Mouse (Mus musculus): ENCODE data around the gene Gm40193. TPM values are rescaled to one million over a fixed set of nuclear protein-coding genes. Genes with fewer than 3 reads are reported as not detected.
"Not testable (repeated sequence)": the region's sequence is repeated elsewhere in the genome, so short reads cannot be mapped to it uniquely, and the experiment has no call there.

Gm40193 gene
- total RNA-seq (2015; ENCODE audit: low replicate concordance) (not detected in 2 replicates), total RNA-seq (2017; ENCODE audit: low replicate concordance) (not detected in 2 replicates)

DNA sequence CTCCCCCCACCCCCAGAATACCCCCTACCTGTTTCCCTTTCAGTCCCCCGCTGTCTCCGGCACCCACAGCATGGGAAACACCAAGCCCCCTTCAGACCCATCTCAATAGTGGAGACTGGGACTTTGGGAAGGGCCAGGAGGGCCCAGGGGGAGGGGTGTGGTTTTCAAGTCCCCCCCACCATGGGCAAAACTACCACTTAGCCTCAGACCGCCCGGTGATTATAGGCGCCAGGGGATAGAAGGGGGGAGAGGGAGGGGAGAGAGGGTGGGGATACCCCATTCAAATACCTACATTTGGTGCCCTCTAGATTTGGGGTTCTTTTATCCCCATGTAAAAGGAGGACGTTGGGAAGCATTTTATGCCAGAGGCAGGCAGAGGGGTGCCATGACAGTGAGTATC lies at the start of gene Gm40193:
Gm40193 (minus strand) TSS at position 101 of the 400 bp plus-strand sequence.
- ATAC-seq (replicated peaks; ENCODE audit: low FRiP score, poor library complexity, severe bottlenecking): no peak

- ATAC-seq (replicated peaks; ENCODE audit: low FRiP score, poor library complexity, severe bottlenecking): no peak
These were observed 49.5 kb upstream of the Gm40193 start for GRCm38 (mm10) chr11:70582196-70582595.

- no peak for ATAC-seq (replicated peaks; ENCODE audit: low FRiP score, poor library complexity, severe bottlenecking)
These were observed 48.2 kb upstream of the Gm40193 start for GRCm38 (mm10) chr11:70580921-70581320.

DNA sequence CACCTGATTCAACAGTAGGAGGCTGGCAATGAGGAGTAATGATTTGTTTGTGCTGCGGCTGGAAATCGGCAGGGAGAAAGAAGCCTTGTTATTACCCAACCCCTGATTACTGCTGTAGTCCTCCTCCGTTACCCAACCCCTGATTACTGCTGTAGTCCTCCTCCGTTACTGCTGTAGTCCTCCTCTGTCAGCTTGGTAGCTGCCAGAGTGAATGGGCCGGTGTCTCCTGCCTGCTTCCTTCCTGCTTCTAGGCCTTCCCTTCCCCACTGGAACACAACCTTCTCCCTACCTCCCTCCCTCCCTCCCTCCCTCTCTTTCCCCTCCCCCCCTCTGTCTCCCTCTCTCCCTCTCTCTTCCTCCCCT lies 47.6 kb upstream of the Gm40193 start:
- ATAC-seq (replicated peaks; ENCODE audit: low FRiP score, poor library complexity, severe bottlenecking): no peak

- ATAC-seq (replicated peaks; ENCODE audit: low FRiP score, poor library complexity, severe bottlenecking): no peak
These were observed 47.1 kb upstream of the Gm40193 start for GRCm38 (mm10) chr11:70579710-70580357.

- ATAC-seq (replicated peaks; ENCODE audit: low FRiP score, poor library complexity, severe bottlenecking): no peak
These were observed 46.2 kb upstream of the Gm40193 start for GRCm38 (mm10) chr11:70578962-70579361.

DNA sequence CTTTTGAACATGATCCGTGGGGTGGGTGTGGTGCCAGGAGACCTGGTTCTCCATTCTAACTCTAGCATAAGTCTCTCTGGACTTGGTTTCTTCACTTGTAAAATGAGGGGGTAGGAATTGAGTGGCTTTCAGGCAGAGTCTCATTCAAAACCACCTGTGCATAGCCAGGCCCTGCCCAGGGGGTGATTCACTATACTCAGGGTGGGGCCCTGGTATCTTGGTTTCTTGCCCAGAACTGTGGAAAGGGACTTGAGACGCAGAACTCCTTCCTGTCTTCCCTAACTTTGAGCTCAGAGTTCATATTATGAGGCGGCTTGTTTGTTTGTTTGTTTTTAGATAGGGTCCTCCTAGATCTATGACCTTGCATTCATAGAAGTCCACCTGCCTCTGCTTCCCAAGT lies 44.5 kb upstream of the Gm40193 start:
- no peak for ATAC-seq (replicated peaks; ENCODE audit: low FRiP score, poor library complexity, severe bottlenecking)

DNA sequence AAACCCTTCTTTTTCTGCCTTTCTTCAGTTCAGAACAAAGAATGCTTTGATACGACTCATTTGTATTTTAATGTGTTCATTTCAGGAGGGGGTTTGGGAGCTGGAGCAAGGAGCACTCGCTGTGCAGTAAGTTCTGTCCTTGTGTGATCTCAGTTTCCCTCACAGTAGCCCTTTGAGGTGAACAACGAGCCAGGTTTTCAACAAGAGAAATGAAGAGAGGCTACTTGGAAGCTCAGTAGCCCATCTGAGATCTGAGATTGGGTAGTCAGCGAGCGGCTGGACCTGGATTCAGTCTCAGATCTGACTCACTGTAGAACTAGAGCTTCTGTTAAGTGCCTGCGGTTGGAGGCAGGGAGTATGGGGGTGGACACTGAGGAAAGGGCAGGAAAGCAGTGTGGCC lies 41.1 kb upstream of the Gm40193 start:
- no peak for ATAC-seq (replicated peaks; ENCODE audit: low FRiP score, poor library complexity, severe bottlenecking)

GRCm38 (mm10) chr11:70572348-70572902 lies 39.7 kb upstream of the Gm40193 start:
- no peak for ATAC-seq (replicated peaks; ENCODE audit: low FRiP score, poor library complexity, severe bottlenecking)

- ATAC-seq (replicated peaks; ENCODE audit: low FRiP score, poor library complexity, severe bottlenecking): no peak
These were observed 38.9 kb upstream of the Gm40193 start for GRCm38 (mm10) chr11:70571641-70572040.

- ATAC-seq (replicated peaks; ENCODE audit: low FRiP score, poor library complexity, severe bottlenecking): not testable (repeated sequence)
These were observed 37.9 kb upstream of the Gm40193 start for GRCm38 (mm10) chr11:70570614-70571013.

DNA sequence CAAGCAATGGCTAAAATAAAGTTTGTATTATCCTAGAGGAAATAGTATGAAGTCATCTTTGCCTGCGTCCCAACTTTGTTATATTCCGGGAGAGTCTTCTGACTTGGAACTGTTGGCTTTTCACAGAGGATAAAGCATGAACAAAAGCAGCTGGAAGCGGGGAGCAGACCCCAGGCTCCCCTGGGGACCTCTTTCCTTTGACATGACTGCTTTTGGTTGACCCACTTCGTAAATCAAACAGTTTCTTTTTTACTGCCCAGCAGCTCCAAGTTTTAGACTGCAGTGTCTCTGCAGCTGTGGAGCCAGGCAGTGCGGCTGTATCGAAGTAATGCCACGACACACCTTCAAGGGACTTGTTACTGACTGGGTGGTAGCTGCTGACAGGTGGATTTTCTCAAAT lies 33.8 kb upstream of the Gm40193 start:
- no peak for ATAC-seq (replicated peaks; ENCODE audit: low FRiP score, poor library complexity, severe bottlenecking)

- no peak for ATAC-seq (replicated peaks; ENCODE audit: low FRiP score, poor library complexity, severe bottlenecking)
These were observed 31.6 kb upstream of the Gm40193 start for GRCm38 (mm10) chr11:70564276-70564873.

DNA sequence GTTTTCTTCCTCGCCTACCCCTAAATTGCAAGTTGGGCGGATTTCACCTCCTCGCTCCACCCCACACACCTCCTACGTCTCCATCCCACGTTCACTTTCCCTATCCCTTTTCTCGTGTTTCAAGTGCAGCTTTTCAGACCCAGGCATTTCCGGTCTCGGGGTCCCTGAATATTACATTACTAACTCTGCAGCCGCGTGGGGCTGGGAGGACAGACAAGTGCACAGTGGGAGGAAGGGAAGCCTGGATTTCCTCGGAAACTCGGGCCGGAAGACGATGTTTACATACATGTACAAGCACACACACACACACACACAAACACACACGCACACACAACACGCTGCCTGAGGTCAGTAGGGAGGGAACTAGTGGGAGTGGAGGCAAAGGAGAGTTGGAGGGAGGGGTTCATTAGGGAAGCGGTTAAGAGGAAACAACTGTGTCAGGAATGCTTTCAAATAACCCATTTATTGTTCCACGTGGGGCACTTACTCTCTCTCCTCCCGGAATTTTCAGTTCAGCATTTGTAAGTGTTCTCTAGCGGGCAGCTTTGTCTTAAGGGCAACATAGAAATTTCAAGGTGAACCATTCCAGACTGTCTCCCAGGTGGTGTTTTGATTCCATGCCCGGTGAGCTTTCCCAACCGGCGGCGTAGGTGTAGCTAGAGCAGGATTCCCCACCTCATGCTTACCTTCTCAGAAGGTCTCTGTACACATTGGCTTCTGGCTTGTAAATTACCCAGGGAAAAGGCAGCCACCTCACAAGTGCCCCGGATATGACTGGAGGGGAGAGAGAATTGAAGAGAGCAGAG lies 30.9 kb upstream of the Gm40193 start:
- ATAC-seq (replicated peaks; ENCODE audit: low FRiP score, poor library complexity, severe bottlenecking): no peak

GRCm38 (mm10) chr11:70562995-70563469 lies 30.3 kb upstream of the Gm40193 start:
- no peak for ATAC-seq (replicated peaks; ENCODE audit: low FRiP score, poor library complexity, severe bottlenecking)

GRCm38 (mm10) chr11:70562287-70562994 lies 29.7 kb upstream of the Gm40193 start, which contains the start of gene Mink1:
TSS of gene Mink1 (plus strand) at chr11:70562881.
- ATAC-seq (replicated peaks; ENCODE audit: low FRiP score, poor library complexity, severe bottlenecking): peak; percentile 63

- no peak for ATAC-seq (replicated peaks; ENCODE audit: low FRiP score, poor library complexity, severe bottlenecking)
These were observed 29.2 kb upstream of the Gm40193 start for GRCm38 (mm10) chr11:70561937-70562286.

DNA sequence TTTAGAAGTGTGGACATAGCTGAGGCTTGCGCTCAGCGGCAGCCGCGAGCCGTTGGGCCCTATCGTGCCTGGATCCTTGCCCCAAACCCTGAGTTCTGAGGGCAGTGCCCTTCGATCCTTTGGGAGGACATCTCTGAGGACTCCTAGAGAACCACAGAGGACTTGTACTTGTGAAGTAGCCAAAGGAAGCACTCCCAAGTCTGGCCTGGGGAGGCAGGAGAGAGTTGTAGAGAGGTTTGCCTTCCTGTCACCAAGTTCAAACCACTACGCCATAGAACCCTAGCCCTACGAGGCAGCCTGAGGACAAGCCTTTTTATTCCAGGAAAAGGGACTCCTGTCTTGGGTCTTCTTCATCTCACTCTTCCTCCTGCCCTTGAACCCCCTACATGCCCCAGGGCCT lies 24.8 kb upstream of the Gm40193 start:
- no peak for ATAC-seq (replicated peaks; ENCODE audit: low FRiP score, poor library complexity, severe bottlenecking)

DNA sequence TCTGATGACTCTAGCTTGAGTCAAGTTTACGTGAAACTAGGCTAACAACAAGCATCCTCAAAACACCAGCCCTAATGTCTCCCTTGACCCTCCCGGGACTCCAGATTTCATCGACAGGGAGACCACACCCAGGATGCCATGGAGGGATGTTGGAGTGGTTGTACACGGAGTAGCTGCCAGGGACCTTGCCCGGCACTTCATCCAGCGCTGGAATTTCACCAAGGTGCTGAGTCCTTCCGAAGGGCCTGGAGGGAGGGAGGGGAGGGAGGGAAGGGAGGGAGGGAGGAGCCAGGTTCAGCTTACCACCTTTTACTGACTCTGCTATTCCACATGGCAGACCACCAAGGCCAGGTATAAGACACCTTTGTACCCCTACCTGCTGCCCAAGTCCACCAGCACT lies 21.2 kb upstream of the Gm40193 start:
- ATAC-seq (replicated peaks; ENCODE audit: low FRiP score, poor library complexity, severe bottlenecking): no peak

DNA sequence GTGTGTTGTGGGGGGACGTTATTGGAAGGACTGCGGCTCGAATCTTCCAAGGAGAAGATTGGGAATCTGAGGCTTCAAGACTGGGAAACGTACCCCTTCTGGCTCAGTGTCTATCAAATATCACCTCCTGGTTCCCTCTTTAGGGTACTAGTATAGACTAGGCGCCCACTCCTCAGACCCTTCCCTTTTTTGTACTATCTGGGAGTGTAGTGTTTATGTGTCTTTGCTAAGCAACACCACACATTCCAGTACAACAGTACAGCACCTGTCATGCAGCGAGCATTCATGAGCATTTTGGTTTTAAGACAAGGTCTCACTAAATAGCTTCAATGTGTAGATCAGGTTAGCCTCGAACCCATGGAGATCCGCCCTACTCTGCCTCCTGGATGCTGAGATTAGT lies 18.8 kb upstream of the Gm40193 start:
- ATAC-seq (replicated peaks; ENCODE audit: low FRiP score, poor library complexity, severe bottlenecking): no peak
